Mouse (Mus musculus): Measurements from ENCODE around the gene BC049730. TPM values are rescaled to one million over a fixed set of nuclear protein-coding genes. Genes with fewer than 3 reads are reported as not detected.
"Not testable (repeated sequence)": the region's sequence is repeated elsewhere in the genome, so short reads cannot be mapped to it uniquely, and the experiment has no call there.

The BC049730 gene
- polyA plus RNA-seq (2015; fragmentation: Nextera tagmentation; extraction: Ambion mirVana): not detected in 2 replicates

GRCm38 (mm10) chr7:24708832-24709292 lies at the start of gene BC049730:
Gene BC049730, plus strand, starts transcription at chr7:24709242.
- H3K9ac ChIP-seq: no peak within 1 kb of the TSS
- no peaks in the 10 kb centered on the region for H3K27me3 ChIP-seq
- H3K36me3 ChIP-seq: no peaks in the 10 kb centered on the region
- no peak within 1 kb of the TSS for H3K4me3 ChIP-seq
- no peak within 1 kb of the TSS for H3K27ac ChIP-seq
- no peaks in the 10 kb centered on the region for H3K9me3 ChIP-seq
- 93% methylated on average over 14 of the region's 14 CpGs for WGBS
- no peak for ATAC-seq (ENCODE audit: low FRiP score, low read depth)
- no peaks in the 10 kb centered on the region for H3K4me1 ChIP-seq
- no peak within 1 kb of the TSS for H3K4me2 ChIP-seq (replicated peaks)

DNA sequence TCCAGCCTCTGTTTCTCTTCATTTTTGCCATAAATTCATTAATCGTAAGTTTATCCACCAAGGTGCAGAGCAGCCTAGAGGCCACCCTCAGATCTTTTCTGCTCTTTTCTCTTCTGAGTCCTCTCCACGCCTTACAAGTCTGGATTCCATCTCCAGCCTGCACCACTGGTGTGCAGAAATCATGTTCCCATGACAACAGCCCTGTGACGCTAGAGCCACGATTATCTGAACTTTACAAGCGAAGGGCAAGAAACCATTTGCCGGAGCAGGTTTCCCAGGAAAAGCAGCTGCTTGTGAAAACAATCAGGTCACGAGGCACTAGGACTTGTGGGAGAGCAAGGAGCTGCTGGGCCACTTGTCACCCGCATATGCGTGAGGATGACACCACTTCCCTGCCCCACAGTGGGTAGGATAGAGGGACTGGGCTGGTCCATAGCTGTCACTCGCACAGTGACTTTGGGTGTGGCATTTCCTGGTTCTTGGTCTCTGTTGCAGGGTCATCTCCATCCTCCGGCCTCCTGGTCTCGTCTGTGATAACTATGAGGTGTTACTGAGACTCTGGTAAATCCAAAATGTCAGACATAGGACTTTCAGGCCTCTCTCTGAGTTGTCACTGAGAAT lies 49.2 kb upstream of the BC049730 start:
- ATAC-seq (ENCODE audit: low FRiP score, low read depth): no peak
- H3K9ac ChIP-seq: no peak overlapping the region
- no peaks in the 10 kb centered on the region for H3K4me1 ChIP-seq
- no peak overlapping the region for H3K27ac ChIP-seq
- no peaks in the 10 kb centered on the region for H3K27me3 ChIP-seq
- no peak overlapping the region for H3K4me3 ChIP-seq
- H3K36me3 ChIP-seq: no peaks in the 10 kb centered on the region
- no peaks in the 10 kb centered on the region; the same call in 1 of the 2 replicates for H3K9me3 ChIP-seq
- 48% methylated on average over 12 of the region's 12 CpGs for WGBS
- no peak overlapping the region for H3K4me2 ChIP-seq (replicated peaks)

GRCm38 (mm10) chr7:24661118-24661904 lies 47.7 kb upstream of the BC049730 start:
- no peak overlapping the region for H3K9ac ChIP-seq
- WGBS: 69% methylated on average over 17 of the region's 17 CpGs
- no peaks in the 10 kb centered on the region for H3K27me3 ChIP-seq
- ATAC-seq (ENCODE audit: low FRiP score, low read depth): no peak
- H3K9me3 ChIP-seq: no peaks in the 10 kb centered on the region; the same call in 1 of the 2 replicates
- no peak overlapping the region for H3K27ac ChIP-seq
- no peak overlapping the region for H3K4me2 ChIP-seq (replicated peaks)
- H3K4me1 ChIP-seq: no peaks in the 10 kb centered on the region
- H3K4me3 ChIP-seq: no peak overlapping the region
- no peaks in the 10 kb centered on the region for H3K36me3 ChIP-seq

- Histone ChIP-seq H3K36me3 (no peaks in the 10 kb centered on the region), H3K4me2 (replicated peaks) (no peak overlapping the region), H3K27ac (no peak overlapping the region), H3K9me3 (no peaks in the 10 kb centered on the region; the same call in 1 of the 2 replicates), H3K27me3 (no peaks in the 10 kb centered on the region), H3K4me3 (no peak overlapping the region), H3K9ac (no peak overlapping the region), H3K4me1 (no peaks in the 10 kb centered on the region)
- ATAC-seq (ENCODE audit: low FRiP score, low read depth): 0 out of 2 replicates have a peak, but pooled peaks have one; percentile 24
- 17% methylated on average over 8 of the region's 8 CpGs for WGBS
These were observed 46.5 kb upstream of the BC049730 start for GRCm38 (mm10) chr7:24662575-24662974.

GRCm38 (mm10) chr7:24664301-24664700 lies 44.7 kb upstream of the BC049730 start:
- Histone ChIP-seq H3K9me3 (no peaks in the 10 kb centered on the region), H3K27ac (no peak overlapping the region), H3K9ac (no peak overlapping the region; the same call in 1 of the 2 replicates), H3K4me1 (no peaks in the 10 kb centered on the region), H3K36me3 (no peaks in the 10 kb centered on the region), H3K27me3 (no peaks in the 10 kb centered on the region), H3K4me2 (replicated peaks) (no peak overlapping the region), H3K4me3 (no peak overlapping the region)
- ATAC-seq (ENCODE audit: low FRiP score, low read depth): no peak
- 42% methylated on average over 8 of the region's 8 CpGs for WGBS

GRCm38 (mm10) chr7:24664959-24665358 lies 44.1 kb upstream of the BC049730 start:
- Histone ChIP-seq H3K27ac (no peak overlapping the region), H3K4me2 (replicated peaks) (no peak overlapping the region), H3K9ac (no peak overlapping the region), H3K27me3 (no peaks in the 10 kb centered on the region), H3K36me3 (no peaks in the 10 kb centered on the region), H3K4me3 (no peak overlapping the region), H3K9me3 (no peaks in the 10 kb centered on the region), H3K4me1 (no peaks in the 10 kb centered on the region)
- ATAC-seq (ENCODE audit: low FRiP score, low read depth): no peak
- 80% methylated on average over 9 of the region's 9 CpGs for whole genome bisulfite sequencing

DNA sequence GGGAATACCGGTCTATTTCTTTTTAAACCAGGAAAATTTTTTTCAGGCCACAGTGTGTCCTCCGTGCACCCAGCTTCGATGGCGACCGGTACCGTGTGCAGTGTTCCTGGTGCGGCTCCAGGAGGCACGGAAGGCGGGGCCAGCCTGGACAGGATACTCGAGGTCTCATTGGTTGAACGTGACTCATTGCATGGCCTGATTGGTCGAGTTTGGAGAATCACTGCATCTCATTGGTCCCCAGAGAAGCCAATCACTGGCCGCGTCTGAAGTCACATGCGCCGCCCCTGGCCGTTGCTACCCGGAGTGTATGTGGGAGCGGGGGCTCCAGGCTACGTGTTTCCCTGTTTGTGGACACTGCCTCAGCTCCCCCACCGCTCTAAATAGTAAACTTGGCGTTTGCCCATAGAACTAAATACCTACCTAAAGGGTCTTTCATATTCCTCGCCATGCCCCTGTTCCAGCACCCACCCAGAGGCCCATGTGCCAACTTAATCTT lies 37.0 kb upstream of the BC049730 start:
- H3K9me3 ChIP-seq: no peaks in the 10 kb centered on the region
- H3K4me2 ChIP-seq (replicated peaks): no peak overlapping the region
- H3K4me1 ChIP-seq: no peaks in the 10 kb centered on the region
- H3K27ac ChIP-seq: no peak overlapping the region
- H3K9ac ChIP-seq: no peak overlapping the region
- ATAC-seq (ENCODE audit: low FRiP score, low read depth): no peak
- H3K27me3 ChIP-seq: no peaks in the 10 kb centered on the region
- H3K4me3 ChIP-seq: no peak overlapping the region
- 90% methylated on average over 23 of the region's 23 CpGs for WGBS
- no peaks in the 10 kb centered on the region for H3K36me3 ChIP-seq

DNA sequence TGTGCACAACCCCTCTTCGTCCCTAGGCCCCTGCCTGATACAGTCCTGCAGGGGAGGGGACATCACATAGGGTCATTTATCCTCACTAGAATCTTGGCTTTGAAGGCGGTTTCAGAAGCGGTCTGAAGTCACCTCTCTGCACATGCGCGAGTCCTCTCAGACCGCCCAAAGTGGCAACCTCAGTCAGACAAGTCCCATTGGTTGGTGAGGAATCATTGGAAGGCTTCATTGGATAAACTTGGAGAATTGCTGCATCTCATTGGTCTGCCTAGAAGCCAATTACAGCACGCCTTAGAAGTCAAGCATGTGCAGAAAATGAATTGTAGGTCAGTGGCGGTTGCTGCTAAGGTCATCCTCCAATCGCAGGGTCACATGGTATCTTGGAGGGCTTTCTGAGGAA lies 32.5 kb upstream of the BC049730 start, which contains the start of gene Tex101:
TSS of gene Tex101 (minus strand) at position 101 of the 400 bp plus-strand sequence.
- H3K36me3 ChIP-seq: no peaks in the 10 kb centered on the region
- no peak within 1 kb of the TSS for H3K27ac ChIP-seq
- H3K4me1 ChIP-seq: no peaks in the 10 kb centered on the region
- no peaks in the 10 kb centered on the region for H3K9me3 ChIP-seq
- ATAC-seq (ENCODE audit: low FRiP score, low read depth): no peak
- H3K27me3 ChIP-seq: no peaks in the 10 kb centered on the region
- no peak within 1 kb of the TSS for H3K4me2 ChIP-seq (replicated peaks)
- no peak within 1 kb of the TSS for H3K9ac ChIP-seq
- no peak within 1 kb of the TSS for H3K4me3 ChIP-seq
- WGBS: 85% methylated on average over 9 of the region's 9 CpGs

- not testable (repeated sequence) for H3K4me2 ChIP-seq (replicated peaks); H3K4me1 ChIP-seq; H3K9ac ChIP-seq; H3K9me3 ChIP-seq; H3K36me3 ChIP-seq; H3K4me3 ChIP-seq; ATAC-seq (ENCODE audit: low FRiP score, low read depth); H3K27me3 ChIP-seq; H3K27ac ChIP-seq
- WGBS: 71% methylated on average over 7 of the region's 7 CpGs
These were observed 24.9 kb upstream of the BC049730 start for GRCm38 (mm10) chr7:24684121-24684520.

- WGBS: 91% methylated on average over 10 of the region's 10 CpGs
- not testable (repeated sequence) for ATAC-seq (ENCODE audit: low FRiP score, low read depth); H3K4me3 ChIP-seq
These were observed 21.5 kb upstream of the BC049730 start for GRCm38 (mm10) chr7:24687519-24687918.

DNA sequence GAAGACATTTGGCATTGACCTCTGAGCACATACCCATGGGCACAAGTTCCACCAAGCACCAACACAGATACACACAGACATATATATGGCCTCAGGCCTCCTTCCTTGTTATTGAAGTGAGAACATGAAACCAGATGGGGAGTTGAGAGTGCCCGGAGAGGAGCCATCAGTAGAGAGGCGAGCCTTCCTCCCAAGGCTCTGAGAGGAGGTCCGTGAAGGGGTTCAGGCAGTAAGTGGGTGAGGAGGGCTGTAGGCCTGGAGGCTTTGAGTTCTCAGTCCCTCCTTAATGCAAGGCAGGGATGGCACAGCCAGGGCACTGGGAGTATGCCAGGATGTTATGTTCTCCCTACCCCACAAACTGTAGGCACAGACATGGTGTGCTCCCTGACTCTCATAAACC lies 16.3 kb upstream of the BC049730 start:
- ATAC-seq (ENCODE audit: low FRiP score, low read depth); H3K4me1 ChIP-seq; H3K4me2 ChIP-seq (replicated peaks); H3K27me3 ChIP-seq; H3K36me3 ChIP-seq; H3K27ac ChIP-seq; H3K9me3 ChIP-seq; H3K4me3 ChIP-seq; H3K9ac ChIP-seq: not testable (repeated sequence)
- 73% methylated on average over 3 of the region's 3 CpGs for WGBS

More at GRCm38 (mm10) chr7:24687519-24687918, 21.5 kb upstream of the BC049730 start:
- H3K4me2 ChIP-seq (replicated peaks); H3K4me1 ChIP-seq; H3K9me3 ChIP-seq; H3K27me3 ChIP-seq; H3K36me3 ChIP-seq; H3K27ac ChIP-seq; H3K9ac ChIP-seq: not testable (repeated sequence)

GRCm38 (mm10) chr7:24697891-24698290 lies 11.2 kb upstream of the BC049730 start:
- not testable (repeated sequence) for H3K27ac ChIP-seq; H3K27me3 ChIP-seq; H3K4me3 ChIP-seq; H3K9me3 ChIP-seq; H3K36me3 ChIP-seq; H3K4me2 ChIP-seq (replicated peaks); H3K4me1 ChIP-seq; ATAC-seq (ENCODE audit: low FRiP score, low read depth); H3K9ac ChIP-seq
- WGBS: 80% methylated on average over 4 of the region's 4 CpGs

All from limb, embryonic 13.5 days (tissue).